ENCODE assay signal across 29 mouse cellular contexts in genomic region chr4:124400136-124400675, GRCm38 (mm10).
DNase-seq lines count a peak whose midpoint lies in the region; ATAC-seq and TF ChIP-seq lines count a peak whose summit lies in the region.
"Had no signal": no experiment of that assay in that cellular context is flagged by ENCODE, and none has a peak within 500 bp of the region (broad histone marks: within the 10 kb centered on the region; RNA-seq: fewer than 3 reads in every experiment).

No protein-coding gene starts in this region.

- ATAC-seq in forebrain, embryonic 11.5 days (replicated peaks; ENCODE audit: low FRiP score) = no peak
- no peak for ATAC-seq in forebrain, embryonic 13.5 days
- ATAC-seq: intestine, embryonic 16.5 days had no signal

- no peak overlapping the region for H3K27ac ChIP-seq in forebrain, embryonic 11.5 days (ENCODE audit: low read depth, low read length)
- no peak overlapping the region for H3K27ac ChIP-seq in forebrain, embryonic 13.5 days
- peak overlapping the region; percentile 9; the same call in 1 of the 2 replicates for H3K27ac ChIP-seq in layer of hippocampus, adult 2 months
- H3K27ac ChIP-seq: forebrain, embryonic 15.5 days; heart, embryonic 10.5 days; heart, embryonic 15.5 days; kidney, postnatal 0 days; limb, embryonic 12.5 days; liver, embryonic 15.5 days; neural tube, embryonic 13.5 days; stomach, embryonic 15.5 days had no signal

- H3K4me2 ChIP-seq in forebrain, embryonic 11.5 days (ENCODE audit: low read depth, low read length, severe bottlenecking) = no peak overlapping the region
- H3K4me2 ChIP-seq in forebrain, embryonic 13.5 days = no peak overlapping the region
- H3K4me2 ChIP-seq: forebrain, embryonic 15.5 days; heart, embryonic 15.5 days; limb, embryonic 12.5 days; liver, embryonic 15.5 days; lung, embryonic 14.5 days; neural tube, embryonic 13.5 days; stomach, embryonic 15.5 days had no signal

- H3K36me3 ChIP-seq in forebrain, embryonic 11.5 days (ENCODE audit: control insufficient read depth, insufficient read depth, low read length) = no peaks in the 10 kb centered on the region
- no peaks in the 10 kb centered on the region for H3K36me3 ChIP-seq in forebrain, embryonic 13.5 days (ENCODE audit: poor library complexity, severe bottlenecking)
- H3K36me3 ChIP-seq: forebrain, embryonic 15.5 days; heart, embryonic 10.5 days; heart, embryonic 15.5 days; limb, embryonic 12.5 days; liver, embryonic 15.5 days; neural tube, embryonic 13.5 days; stomach, embryonic 15.5 days had no signal

- H3K4me1 ChIP-seq in forebrain, embryonic 11.5 days (replicated peaks; ENCODE audit: control insufficient read depth, insufficient read depth, low read length) = no peaks in the 10 kb centered on the region
- peaks cover 33% of the 10 kb centered on the region for H3K4me1 ChIP-seq in forebrain, embryonic 13.5 days
- H3K4me1 ChIP-seq: liver, embryonic 15.5 days had no signal

- WGBS in forebrain, embryonic 11.5 days = 57% methylated on average over 6 of the region's 6 CpGs
- 53% methylated on average over 6 of the region's 6 CpGs for WGBS in forebrain, embryonic 13.5 days

- DNase-seq in forebrain, embryonic 11.5 days (ENCODE audit: low spot score) = peak; percentile 8
- no peak for DNase-seq in layer of hippocampus, adult 2 months (ENCODE audit: low spot score in 2 of 2)
- DNase-seq in layer of hippocampus, adult 8-10 months (ENCODE audit: low spot score in 2 of 2) = no peak
- peak; percentile 8 for DNase-seq in Muller cell, postnatal 12 days (ENCODE audit: inconsistent ontology term)
- DNase-seq in adrenal gland, postnatal 10 days = peak; percentile 18
- DNase-seq in thymus, postnatal 14 days = no peak
- DNase-seq in ovary, postnatal 14 days (ENCODE audit: low spot score) = no peak
- DNase-seq: B cell, adult 2 months; cerebellum, adult 11 months; cerebellum, adult 9-10 months; cerebellum, postnatal 36 days; embryo, embryonic 11 days; gastrocnemius, postnatal 25 days; heart, adult 11 months; kidney, adult 8-10 months; kidney, postnatal 4 days; lung, embryonic 14.5 days; lung, postnatal 14 days had no signal

- H3K9me3 ChIP-seq in forebrain, embryonic 11.5 days (ENCODE audit: control insufficient read depth, low read length) = no peaks in the 10 kb centered on the region
- no peaks in the 10 kb centered on the region for H3K9me3 ChIP-seq in forebrain, embryonic 13.5 days (replicated peaks)
- H3K9me3 ChIP-seq: forebrain, embryonic 15.5 days; heart, embryonic 10.5 days; heart, embryonic 15.5 days; limb, embryonic 12.5 days; liver, embryonic 15.5 days; neural tube, embryonic 13.5 days; stomach, embryonic 15.5 days had no signal

- H3K27me3 ChIP-seq in forebrain, embryonic 11.5 days (ENCODE audit: control insufficient read depth, insufficient read depth, low read length) = peaks cover 6% of the 10 kb centered on the region
- peaks cover 71% of the 10 kb centered on the region for H3K27me3 ChIP-seq in forebrain, embryonic 13.5 days
- H3K27me3 ChIP-seq: liver, embryonic 15.5 days had no signal

- TF ChIP-seq CTCF in layer of hippocampus, adult 2 months (conservative IDR thresholded peaks at IDR 0.05) = no peak

- H3K9ac ChIP-seq in forebrain, embryonic 11.5 days (ENCODE audit: low read length) = no peak overlapping the region
- H3K9ac ChIP-seq in forebrain, embryonic 13.5 days = no peak overlapping the region
- H3K9ac ChIP-seq: forebrain, embryonic 15.5 days; heart, embryonic 15.5 days; limb, embryonic 12.5 days; liver, embryonic 15.5 days; lung, embryonic 14.5 days; neural tube, embryonic 13.5 days; stomach, embryonic 15.5 days had no signal

- H3K4me3 ChIP-seq in forebrain, embryonic 11.5 days (ENCODE audit: low read depth, low read length) = no peak overlapping the region
- no peak overlapping the region for H3K4me3 ChIP-seq in forebrain, embryonic 13.5 days
- no peak overlapping the region for H3K4me3 ChIP-seq in layer of hippocampus, adult 2 months
- H3K4me3 ChIP-seq: erythroblast, embryonic 14.5 days; forebrain, embryonic 15.5 days; heart, embryonic 10.5 days; heart, embryonic 15.5 days; limb, embryonic 12.5 days; liver, embryonic 15.5 days; neural tube, embryonic 13.5 days; stomach, embryonic 15.5 days had no signal

Comparison
In these comparisons a context has a peak if more than half of its experiments do, and no peak if none do; other contexts are left out.
1. DNase-seq: peak in forebrain, embryonic 11.5 days (single experiment), Muller cell, postnatal 12 days (single experiment) and adrenal gland, postnatal 10 days (single experiment); none in layer of hippocampus, adult 2 months (0 of 2), layer of hippocampus, adult 8-10 months (0 of 2), thymus, postnatal 14 days (single experiment) and ovary, postnatal 14 days (single experiment).